Comparison of ENCODE assay signal across 30 mouse cellular contexts in genomic region chr5:52027478-52027877, GRCm38 (mm10).
"Had no signal": no experiment of that assay in that cellular context is flagged by ENCODE, and none has a peak within 500 bp of the region (broad histone marks: within the 10 kb centered on the region; RNA-seq: fewer than 3 reads in every experiment).

No protein-coding gene starts in this region.

- H3K27me3 ChIP-seq: limb, embryonic 12.5 days; limb, embryonic 13.5 days; limb, embryonic 15.5 days; liver, embryonic 12.5 days; liver, embryonic 13.5 days; liver, embryonic 15.5 days; lung, embryonic 15.5 days; megakaryocyte, embryonic 14.5 days; midbrain, embryonic 12.5 days; midbrain, embryonic 13.5 days; midbrain, embryonic 15.5 days had no signal

- H3K9ac ChIP-seq: limb, embryonic 12.5 days; limb, embryonic 13.5 days; limb, embryonic 15.5 days; liver, embryonic 12.5 days; liver, embryonic 13.5 days; liver, embryonic 14.5 days; liver, embryonic 15.5 days; liver, postnatal 0 days; lung, embryonic 14.5 days; lung, embryonic 15.5 days; midbrain, embryonic 12.5 days; midbrain, embryonic 13.5 days; midbrain, embryonic 15.5 days had no signal

- H3K9me3 ChIP-seq: limb, embryonic 10.5 days; limb, embryonic 12.5 days; limb, embryonic 13.5 days; limb, embryonic 15.5 days; liver, embryonic 12.5 days; liver, embryonic 13.5 days; liver, embryonic 15.5 days; lung, embryonic 15.5 days; midbrain, embryonic 10.5 days; midbrain, embryonic 12.5 days; midbrain, embryonic 13.5 days; midbrain, embryonic 15.5 days had no signal

- ATAC-seq: liver, embryonic 12.5 days; liver, postnatal 0 days; lung, postnatal 0 days; midbrain, embryonic 13.5 days; midbrain, embryonic 15.5 days; midbrain, embryonic 16.5 days had no signal

- H3K36me3 ChIP-seq: limb, embryonic 10.5 days; limb, embryonic 12.5 days; limb, embryonic 13.5 days; limb, embryonic 15.5 days; liver, embryonic 12.5 days; liver, embryonic 13.5 days; liver, embryonic 15.5 days; lung, embryonic 15.5 days; midbrain, embryonic 10.5 days; midbrain, embryonic 12.5 days; midbrain, embryonic 13.5 days; midbrain, embryonic 15.5 days had no signal

- H3K4me3 ChIP-seq: left cerebral cortex, adult 2 months; limb, embryonic 10.5 days; limb, embryonic 12.5 days; limb, embryonic 13.5 days; limb, embryonic 15.5 days; liver, embryonic 12.5 days; liver, embryonic 13.5 days; liver, embryonic 15.5 days; lung, embryonic 15.5 days; megakaryocyte, embryonic 14.5 days; midbrain, embryonic 10.5 days; midbrain, embryonic 12.5 days; midbrain, embryonic 13.5 days; midbrain, embryonic 15.5 days; myocyte had no signal

- H3K4me1 ChIP-seq: limb, embryonic 10.5 days; limb, embryonic 12.5 days; limb, embryonic 13.5 days; liver, embryonic 12.5 days; liver, embryonic 13.5 days; liver, embryonic 15.5 days; lung, embryonic 15.5 days; megakaryocyte, embryonic 14.5 days; midbrain, embryonic 10.5 days; midbrain, embryonic 12.5 days; midbrain, embryonic 13.5 days had no signal

- H3K27ac ChIP-seq: left cerebral cortex, adult 2 months; limb, embryonic 10.5 days; limb, embryonic 12.5 days; limb, embryonic 13.5 days; limb, embryonic 15.5 days; liver, embryonic 12.5 days; liver, embryonic 13.5 days; liver, embryonic 14.5 days; liver, embryonic 15.5 days; lung, embryonic 15.5 days; macrophage; midbrain, embryonic 10.5 days; midbrain, embryonic 12.5 days; midbrain, embryonic 13.5 days; midbrain, embryonic 15.5 days had no signal

- DNase-seq: left cerebral cortex, postnatal 4 days; liver; liver, embryonic 13.5 days; liver, postnatal 0 days; lung, adult 18-20 months; lung, adult 2 months; lung, embryonic 14.5 days; lung, postnatal 10 days; lung, postnatal 14 days; lung, postnatal 36 days; lung, postnatal 4 days; midbrain, embryonic 14.5 days had no signal
